Mouse (Mus musculus) layer of hippocampus, adult 18-20 months (tissue): ENCODE measurements around the gene Rab5c. TPM values are rescaled to one million over a fixed set of nuclear protein-coding genes. Genes with fewer than 3 reads are reported as not detected.

Source experiments
- DNase-seq, 2 experiments: peaks; one replicate each; pipeline ENCODE4 v3.0.0; 2022; ENCODE audit warnings: low spot score in 2 of 2
- total RNA-seq, 2 experiments: library from RNA; stranded (reverse); gene quantifications; 2 replicates each; pipeline ENCODE4 v1.2.3; 2021

Gene Rab5c
- total RNA-seq, 2 experiments from 2014 or later, result 149 to 156 TPM

- DNase-seq, result peak in 1 of 2 experiments; percentile 47
Measured at GRCm38 (mm10) chr11:100754021-100754692, 16.1 kb upstream of the Rab5c start.

- DNase-seq, result no peak
Measured at GRCm38 (mm10) chr11:100752294-100752693, 14.3 kb upstream of the Rab5c start.

- peak in 1 of 2 experiments; percentile 61 for DNase-seq
Measured at GRCm38 (mm10) chr11:100750127-100750526, 12.1 kb upstream of the Rab5c start.

GRCm38 (mm10) chr11:100749469-100749868 lies 11.5 kb upstream of the Rab5c start:
- DNase-seq, result peak in 1 of 2 experiments; percentile 27

GRCm38 (mm10) chr11:100748620-100749019 lies 10.6 kb upstream of the Rab5c start:
- peak in 1 of 2 experiments; percentile 37 for DNase-seq

DNA sequence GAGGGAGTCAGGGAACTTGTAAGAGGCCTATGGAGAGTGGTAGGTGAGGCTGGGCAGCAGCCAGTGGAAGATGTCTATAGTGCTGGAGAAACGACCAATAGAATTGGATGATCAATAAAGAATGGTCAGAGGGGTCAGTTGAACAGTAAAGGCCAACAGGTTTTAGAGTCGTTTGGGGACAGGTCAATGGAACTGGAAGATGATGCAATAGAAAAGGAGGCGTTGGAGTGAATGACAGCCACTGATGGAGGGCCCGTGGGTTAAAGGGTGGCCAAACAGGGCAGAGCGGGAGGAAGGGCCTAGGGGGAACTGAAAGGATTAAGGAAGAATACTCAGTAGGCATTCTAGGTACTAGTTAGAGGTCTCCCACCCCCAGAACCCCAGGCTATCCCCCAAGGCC lies 9.1 kb upstream of the Rab5c start:
- DNase-seq, result no peak

- no peak for DNase-seq
Measured at GRCm38 (mm10) chr11:100746546-100746945, 8.5 kb upstream of the Rab5c start.

GRCm38 (mm10) chr11:100745085-100745484 lies 7.1 kb upstream of the Rab5c start:
- peak in 1 of 2 experiments; percentile 67 for DNase-seq

DNA sequence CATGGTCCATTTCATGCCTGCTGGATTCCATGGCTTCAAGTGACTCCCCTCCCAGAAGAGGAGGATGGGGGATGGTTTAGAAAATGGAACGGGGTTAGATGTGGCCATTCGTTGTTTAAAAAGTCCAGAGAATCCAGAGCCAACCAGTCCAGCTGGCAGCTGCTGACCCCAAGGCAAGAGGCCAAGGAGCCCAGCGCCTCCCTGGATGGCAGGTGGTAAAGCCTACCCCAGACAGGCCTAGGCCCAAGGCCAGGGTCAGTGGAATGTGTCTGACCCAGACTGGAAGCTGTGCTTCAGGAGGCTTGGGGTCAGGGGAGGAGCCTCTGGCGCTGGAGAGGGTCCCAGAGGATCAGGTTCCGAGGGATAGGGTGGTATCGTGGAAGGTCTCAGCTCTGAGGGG lies 3.3 kb upstream of the Rab5c start:
- DNase-seq, result no peak

DNA sequence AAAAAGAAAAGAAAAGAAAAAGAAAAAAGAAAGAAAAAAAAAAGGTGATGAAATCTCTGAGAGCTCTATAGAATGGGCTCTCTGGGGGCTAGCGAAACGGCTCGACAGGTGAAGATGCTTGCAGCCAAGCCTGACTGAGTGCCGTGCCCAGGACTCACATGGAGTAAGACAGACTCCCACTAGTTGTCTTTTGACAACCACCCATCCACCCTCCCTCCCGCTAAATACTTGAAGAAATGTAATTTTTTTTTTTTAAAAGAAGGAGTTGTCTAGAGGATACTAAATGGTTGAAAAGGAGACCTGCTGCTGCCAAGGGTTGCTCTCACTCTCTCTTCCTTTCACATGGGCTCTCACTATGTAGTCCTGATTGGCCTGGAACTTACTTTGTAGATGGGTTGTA lies 734 bp upstream of the Rab5c start:
- no peak for DNase-seq

DNA sequence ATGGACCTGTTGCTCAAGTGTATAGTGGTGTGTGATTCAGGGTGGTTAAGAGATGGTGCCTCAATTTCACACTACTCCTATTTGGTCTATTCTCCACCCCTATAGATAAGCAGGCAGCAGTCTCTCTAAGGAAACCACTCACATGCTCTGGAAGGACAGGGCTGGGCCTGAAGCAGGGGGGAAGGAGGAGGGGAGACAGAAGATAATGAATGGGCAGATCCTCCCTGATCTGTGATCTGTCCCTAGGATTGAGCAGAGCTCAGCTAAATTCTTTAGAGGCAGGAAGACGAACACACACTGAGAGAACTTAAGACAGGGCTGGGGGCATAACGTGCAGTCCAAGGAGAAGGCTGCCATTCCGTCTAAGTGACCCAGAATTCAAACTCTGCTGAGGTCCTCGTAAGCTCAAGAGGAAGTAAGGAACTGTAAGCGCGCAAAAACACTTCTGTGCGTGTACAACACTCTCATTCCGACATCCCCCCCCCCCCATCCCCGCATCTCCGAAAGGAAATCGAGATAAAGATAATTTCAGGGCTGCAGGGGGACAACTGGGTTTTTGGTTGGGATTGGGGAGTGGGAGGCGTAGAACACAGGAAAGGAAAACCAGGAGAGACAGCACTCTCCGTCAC lies 796 bp downstream of the Rab5c start:
- no peak for DNase-seq

- DNase-seq, result no peak
Measured at GRCm38 (mm10) chr11:100736746-100737080, 1.3 kb downstream of the Rab5c start.

DNA sequence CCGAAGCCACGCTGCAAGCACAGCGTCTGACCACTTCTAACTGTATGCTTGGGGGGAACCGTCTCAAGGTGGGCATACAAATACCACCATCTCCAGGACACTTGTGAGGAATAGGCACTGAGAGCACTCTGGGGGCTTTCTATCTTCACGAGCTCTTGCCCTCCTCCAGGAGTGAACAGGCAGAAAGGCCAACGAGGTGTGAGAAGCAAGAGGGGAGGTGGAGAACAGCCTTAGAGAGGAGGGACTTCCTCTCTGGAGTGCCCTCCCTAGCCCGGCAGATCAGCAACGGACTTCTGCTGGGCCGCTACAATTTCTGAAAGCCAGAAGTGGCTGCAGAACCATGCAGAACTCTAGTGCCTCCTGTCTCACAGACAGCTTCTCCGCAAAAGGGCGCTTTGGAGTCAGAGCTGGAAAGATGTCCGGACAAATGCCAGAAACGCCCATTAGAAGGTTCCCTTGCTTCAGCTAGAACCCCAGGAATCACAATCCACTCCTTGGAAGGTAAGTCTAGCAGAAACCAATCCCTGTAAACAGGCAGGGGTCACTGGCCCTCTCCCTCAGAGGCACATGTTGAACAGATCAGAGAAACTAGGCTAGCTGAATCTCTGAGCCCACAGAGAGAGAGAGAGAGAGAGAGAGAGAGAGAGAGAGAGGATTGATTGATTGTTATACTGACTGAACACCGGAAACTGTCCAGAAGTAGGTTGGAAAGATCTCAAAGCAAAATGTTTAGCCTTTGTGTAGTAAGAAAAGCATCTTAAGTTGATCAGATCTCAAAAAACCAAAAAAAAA lies 1.9 kb downstream of the Rab5c start:
- no peak for DNase-seq

GRCm38 (mm10) chr11:100735134-100735865 lies 2.7 kb downstream of the Rab5c start:
- DNase-seq, result no peak

GRCm38 (mm10) chr11:100730477-100731205 lies 7.4 kb downstream of the Rab5c start:
- DNase-seq, result no peak

DNA sequence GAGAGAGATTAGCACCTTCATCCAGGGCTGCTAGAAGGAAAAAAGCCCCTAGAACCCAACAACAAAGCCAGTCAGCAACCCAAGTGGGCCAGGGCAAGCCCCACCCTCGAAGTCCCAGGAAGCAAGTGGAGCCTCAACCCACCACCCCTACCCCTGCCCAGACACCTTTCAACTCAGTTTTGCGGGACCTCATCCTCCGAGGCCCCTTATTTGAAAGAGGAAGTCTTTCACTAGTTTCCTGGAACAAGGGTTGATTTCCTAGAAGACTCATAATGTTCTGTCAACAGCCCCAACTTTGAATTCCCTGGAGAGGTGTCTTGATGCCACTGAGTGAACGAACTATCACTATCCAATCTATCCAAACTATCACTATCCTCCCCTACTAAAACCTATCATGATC lies 8.0 kb downstream of the Rab5c start:
- DNase-seq, result no peak

GRCm38 (mm10) chr11:100728601-100729000 lies 9.4 kb downstream of the Rab5c start:
- no peak for DNase-seq

DNA sequence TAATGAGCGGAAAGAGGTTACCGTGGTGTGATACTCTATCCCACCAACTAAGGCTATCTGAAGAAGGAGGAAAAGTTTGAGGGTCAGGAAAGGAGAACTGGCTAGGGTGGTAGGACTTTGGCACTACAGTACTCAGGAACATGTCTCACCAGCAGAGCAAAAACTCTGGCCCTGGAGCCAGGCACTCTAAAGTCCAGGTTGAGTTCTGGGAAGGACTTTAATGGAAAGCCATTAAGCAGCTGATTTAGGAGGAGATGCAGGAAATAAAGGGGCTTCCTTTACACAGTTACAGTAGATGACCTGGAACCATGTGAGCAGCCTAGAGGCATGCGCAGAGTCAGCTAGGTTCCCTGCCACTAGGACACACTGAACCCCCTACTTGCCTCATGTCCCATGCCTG lies 10.8 kb downstream of the Rab5c start:
- DNase-seq, result no peak

DNA sequence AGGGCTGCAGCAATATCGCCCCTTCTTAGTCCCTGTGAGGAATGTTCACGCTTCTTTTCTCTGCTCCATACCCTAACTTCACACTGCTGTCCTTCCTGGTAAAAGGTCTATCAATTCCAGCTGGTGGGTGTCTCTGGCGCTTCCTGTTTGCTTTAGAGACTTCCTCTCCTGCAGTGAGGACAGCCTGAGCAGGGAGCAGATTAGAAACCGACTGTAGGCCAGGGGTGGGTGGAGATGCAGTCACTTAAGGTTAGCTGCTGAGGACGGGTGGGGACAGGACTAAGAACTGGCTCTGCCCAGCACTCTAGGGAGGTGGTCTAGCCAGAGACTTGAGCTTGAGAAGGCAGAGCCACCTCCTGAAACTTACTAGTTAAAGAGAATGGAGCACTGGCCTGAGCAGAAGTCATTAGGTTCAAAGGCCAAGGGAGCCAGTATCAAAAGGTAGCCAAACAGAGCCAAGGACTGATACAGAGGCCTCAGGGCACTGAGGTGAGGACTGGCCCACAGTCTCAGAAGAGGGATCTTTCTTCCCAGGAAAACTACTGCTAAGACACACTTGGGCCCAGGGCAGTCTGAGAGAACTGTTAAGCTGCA lies 13.0 kb downstream of the Rab5c start:
- DNase-seq, result no peak

GRCm38 (mm10) chr11:100722493-100723028 lies 15.5 kb downstream of the Rab5c start:
- no peak for DNase-seq
